Mouse (Mus musculus): ENCODE measurements around the gene Cby3.

The Cby3 gene

DNA sequence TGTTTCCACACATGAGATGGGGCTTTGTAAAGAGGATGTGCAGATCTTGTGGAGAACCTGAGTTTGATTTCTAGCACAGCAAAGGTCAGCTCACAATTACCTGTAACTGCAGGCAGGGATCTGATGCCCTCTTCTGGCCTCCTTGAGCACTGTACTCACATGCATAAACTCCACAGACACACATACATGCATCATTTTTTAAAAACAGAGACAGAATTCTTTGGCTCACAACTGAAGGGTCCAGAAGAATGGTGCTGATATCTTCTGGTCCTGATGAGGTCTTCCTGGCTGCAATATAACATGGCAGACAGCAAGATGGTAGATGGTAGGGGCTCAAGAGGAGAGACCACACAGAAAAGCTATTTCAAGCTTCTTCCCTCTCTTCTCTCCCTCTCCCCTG, at the start of gene Cby3:
Gene Cby3, plus strand, starts transcription at position 301 of the 400 bp plus-strand sequence.
- peak; percentile 36 for DNase-seq (ENCODE audit: low read depth, low spot score)

- DNase-seq (ENCODE audit: low read depth, low spot score), result no peak
Observed at GRCm38 (mm10) chr11:50312803-50313202, 41.5 kb upstream of the Cby3 start.

- peak; percentile 20 for DNase-seq (ENCODE audit: low read depth, low spot score)
Observed at GRCm38 (mm10) chr11:50319343-50319742, 34.9 kb upstream of the Cby3 start.

- DNase-seq (ENCODE audit: low read depth, low spot score), result no peak
Observed at GRCm38 (mm10) chr11:50321239-50321638, 33.0 kb upstream of the Cby3 start.

DNA sequence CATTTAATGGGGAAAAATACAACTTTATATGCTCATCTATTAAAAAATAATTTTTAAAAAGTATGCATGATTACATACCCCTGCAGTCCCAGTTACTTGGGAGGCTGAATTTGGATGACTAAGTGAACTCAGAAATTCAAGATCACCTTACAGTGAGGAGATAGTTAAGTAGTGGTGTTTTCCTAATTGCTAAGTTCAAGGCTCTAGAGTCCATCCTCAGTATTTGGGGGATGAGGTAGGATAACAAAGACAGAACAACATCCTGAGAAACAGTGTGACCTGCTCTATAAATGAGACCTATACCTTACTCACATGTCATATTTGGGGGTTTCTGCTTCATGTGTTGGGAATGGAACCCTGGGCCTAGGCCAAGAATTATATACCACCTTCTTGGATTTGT, 31.9 kb upstream of the Cby3 start:
- no peak for DNase-seq (ENCODE audit: low read depth, low spot score)

DNA sequence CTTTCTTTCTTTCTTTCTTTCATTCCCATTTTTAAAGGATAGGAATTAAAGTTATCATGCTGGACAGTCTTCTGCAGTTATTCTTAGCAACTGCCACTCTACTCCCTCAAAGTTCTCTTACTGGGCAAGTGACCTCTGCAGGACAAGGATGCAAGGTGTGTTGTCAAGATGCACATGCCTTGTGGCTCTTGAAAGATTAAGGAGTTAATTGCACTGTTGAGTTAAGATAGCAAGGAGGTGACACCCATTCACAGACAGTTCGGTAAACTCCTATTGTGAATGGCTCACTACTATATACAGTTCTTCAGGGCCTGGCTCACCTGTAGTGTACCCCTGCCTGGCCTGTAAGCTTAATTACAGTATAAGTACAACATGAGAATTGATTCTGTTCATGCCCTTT, 30.4 kb upstream of the Cby3 start:
- no peak for DNase-seq (ENCODE audit: low read depth, low spot score)

GRCm38 (mm10) chr11:50324751-50325471, 29.4 kb upstream of the Cby3 start:
- DNase-seq (ENCODE audit: low read depth, low spot score), result peak; percentile 59

GRCm38 (mm10) chr11:50325496-50326301, 28.6 kb upstream of the Cby3 start, which contains the start of gene Canx:
Gene Canx (minus strand): TSS chr11:50325673.
- peak; percentile 100 for DNase-seq (ENCODE audit: low read depth, low spot score)

GRCm38 (mm10) chr11:50326302-50326966, 27.8 kb upstream of the Cby3 start:
- DNase-seq (ENCODE audit: low read depth, low spot score), result peak; percentile 49

DNA sequence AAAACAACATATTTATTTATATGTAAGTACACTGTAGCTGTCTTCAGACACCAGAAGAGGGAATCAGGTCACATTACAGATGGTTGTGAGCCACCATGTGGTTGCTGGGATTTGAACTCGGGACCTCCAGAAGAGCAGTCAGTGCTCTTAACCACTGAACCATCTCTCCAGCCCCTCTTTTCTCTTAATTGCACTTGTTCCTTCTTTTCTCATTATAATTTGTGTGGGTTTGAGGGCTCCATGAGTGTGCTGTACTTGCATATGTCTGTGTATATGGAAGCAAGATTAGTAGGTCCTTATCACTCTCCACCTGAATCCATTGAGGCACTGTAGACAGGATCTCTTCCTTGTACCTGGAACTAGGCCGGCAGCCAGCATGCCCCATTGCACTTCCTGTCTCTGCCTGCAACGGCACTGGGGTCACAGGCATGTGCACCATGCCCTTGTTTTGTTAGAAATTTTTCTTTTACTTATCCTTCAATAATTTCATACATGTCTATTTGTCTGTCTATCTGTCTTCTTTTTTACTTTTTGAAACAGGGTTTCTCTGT, 26.1 kb upstream of the Cby3 start:
- no peak for DNase-seq (ENCODE audit: low read depth, low spot score)

- no peak for DNase-seq (ENCODE audit: low read depth, low spot score)
Observed at GRCm38 (mm10) chr11:50329378-50329777, 24.9 kb upstream of the Cby3 start.

- DNase-seq (ENCODE audit: low read depth, low spot score), result no peak
Observed at GRCm38 (mm10) chr11:50333181-50333580, 21.1 kb upstream of the Cby3 start.

DNA sequence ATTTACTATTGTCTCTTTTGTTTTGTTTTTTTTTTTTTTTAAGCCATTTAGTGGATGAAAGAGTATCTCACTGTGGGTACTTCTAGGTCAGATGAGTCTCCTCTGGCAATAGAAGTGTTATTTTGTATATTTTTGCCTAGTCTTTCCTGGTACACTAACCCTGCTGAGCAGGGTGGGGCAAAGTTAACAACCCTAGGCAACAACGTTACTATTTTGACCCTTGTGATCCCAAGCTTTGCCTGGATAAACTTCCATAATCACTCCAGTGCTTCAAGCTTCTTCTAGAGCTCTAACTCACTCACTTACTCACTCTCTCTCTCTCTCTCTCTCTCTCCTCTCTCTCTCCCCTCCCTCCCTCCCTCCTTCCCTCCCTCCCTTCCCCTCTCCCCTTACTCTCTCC, 18.1 kb upstream of the Cby3 start:
- no peak for DNase-seq (ENCODE audit: low read depth, low spot score)

DNA sequence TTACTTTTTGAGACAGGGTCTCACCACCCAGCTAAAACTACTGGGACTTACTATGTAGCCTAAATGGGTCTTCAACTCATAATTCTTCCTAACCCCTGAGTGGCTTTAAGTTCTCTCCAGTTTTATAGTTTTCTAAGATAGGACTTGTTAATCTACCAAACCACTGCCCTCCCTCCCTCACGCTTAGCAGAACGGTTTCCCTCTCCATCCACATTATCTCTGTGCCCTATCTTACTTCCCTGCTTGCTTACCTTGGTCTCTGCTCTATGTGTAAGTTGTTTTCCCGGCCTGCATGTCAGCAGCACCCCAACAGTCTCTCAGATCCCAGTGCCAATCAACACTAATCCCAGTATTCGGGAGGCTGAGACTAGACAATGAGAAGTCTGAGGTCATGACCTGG, 17.4 kb upstream of the Cby3 start:
- DNase-seq (ENCODE audit: low read depth, low spot score), result no peak

- no peak for DNase-seq (ENCODE audit: low read depth, low spot score)
Observed at GRCm38 (mm10) chr11:50345486-50345885, 8.8 kb upstream of the Cby3 start.

GRCm38 (mm10) chr11:50346256-50347032, 7.8 kb upstream of the Cby3 start:
- peak; percentile 66 for DNase-seq (ENCODE audit: low read depth, low spot score)

DNA sequence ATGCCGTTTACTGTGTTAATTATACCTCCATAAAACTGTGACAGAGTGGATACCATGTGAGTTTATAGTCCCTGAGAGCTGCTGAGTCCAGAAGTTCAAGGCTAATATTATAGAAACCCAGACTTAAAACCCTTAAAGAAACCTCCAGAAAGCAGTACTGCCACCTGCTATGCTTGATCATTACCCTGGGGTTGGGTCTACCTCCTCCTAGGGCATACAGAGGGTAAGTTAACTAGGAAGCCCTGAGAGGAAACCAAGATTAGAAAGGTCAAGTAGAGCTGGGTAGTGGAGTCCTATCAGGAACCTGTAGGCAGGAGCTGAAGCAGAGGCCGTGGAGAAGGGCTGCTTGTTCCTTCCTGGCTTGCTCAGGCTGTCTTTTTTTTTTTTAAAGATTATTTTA, 2.1 kb upstream of the Cby3 start:
- DNase-seq (ENCODE audit: low read depth, low spot score), result no peak

GRCm38 (mm10) chr11:50354851-50355250, 589 bp downstream of the Cby3 start:
- DNase-seq (ENCODE audit: low read depth, low spot score), result no peak

DNA sequence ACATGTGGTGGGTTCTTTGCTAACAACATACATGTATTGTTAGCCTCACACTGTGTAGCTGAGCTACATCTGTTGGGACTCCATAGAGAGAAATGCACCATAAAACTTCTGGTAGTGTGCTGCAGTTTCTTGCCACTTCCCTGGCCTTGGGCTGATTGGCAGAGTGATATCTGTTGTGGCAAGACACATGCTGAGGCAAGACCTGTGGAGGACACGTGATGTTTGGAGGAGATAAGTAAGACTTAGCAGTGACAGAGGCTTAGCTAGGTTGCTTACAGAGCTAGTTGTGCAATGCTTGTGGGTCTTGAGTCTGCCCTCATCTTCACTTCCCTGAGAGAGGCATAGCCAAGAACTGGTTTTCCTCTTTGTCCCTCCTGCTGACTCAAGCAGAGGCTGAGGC, 1.1 kb downstream of the Cby3 start:
- DNase-seq (ENCODE audit: low read depth, low spot score), result no peak

DNA sequence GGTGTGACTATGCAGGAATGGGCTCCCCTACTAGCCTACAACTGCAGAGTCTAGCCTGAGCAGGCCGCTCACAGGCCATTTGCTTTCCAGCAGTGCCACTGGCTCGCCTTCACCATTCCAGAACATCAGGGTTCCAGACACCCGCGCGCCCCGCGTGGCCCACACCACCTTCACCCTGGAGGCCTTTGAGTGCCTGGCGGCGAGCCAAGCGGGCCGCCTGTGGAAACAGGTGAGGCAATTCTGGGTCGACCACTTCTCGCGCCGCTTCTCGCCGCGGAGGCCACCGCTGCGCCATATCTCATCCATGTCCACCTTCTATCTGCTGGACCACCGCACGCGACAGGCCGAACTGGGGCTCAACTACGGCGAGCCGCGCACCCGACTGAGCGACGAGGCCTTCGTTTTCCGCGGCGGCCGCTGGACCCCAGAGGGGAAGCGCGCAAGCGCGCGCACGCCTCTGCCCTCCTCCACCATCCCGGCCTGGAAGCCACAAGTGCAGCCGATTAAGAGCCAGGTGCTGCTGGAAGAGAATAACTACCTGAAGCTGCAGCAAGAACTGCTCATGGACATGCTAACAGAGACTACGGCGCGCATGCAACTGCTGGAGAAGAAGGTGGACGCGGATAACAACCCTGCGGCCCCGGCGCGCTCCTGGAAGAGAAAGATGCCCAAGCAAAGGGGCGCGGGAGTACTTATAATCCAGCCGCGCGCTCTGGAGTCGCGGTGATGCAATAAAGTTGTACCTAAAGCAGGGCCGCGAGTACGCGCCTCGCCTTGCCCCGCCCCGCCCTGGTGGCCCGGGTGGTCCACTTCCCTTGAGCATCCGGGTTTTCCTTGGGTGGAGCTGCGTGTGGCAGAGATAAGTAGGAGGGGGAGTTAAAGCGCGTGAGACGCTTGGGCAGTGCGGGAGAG, 4.9 kb downstream of the Cby3 start:
- DNase-seq (ENCODE audit: low read depth, low spot score), result peak; percentile 92

Measured in R1 (cell line).